Mouse (Mus musculus): ENCODE measurements around the gene Ankfy1. TPM values are rescaled to one million over a fixed set of nuclear protein-coding genes. Genes with fewer than 3 reads are reported as not detected.

Ankfy1 gene
- polyA plus RNA-seq (2016; fragmentation: Nextera tagmentation; extraction: Ambion mirVana), result 25.5 and 27.7 TPM in 2 replicates

DNA sequence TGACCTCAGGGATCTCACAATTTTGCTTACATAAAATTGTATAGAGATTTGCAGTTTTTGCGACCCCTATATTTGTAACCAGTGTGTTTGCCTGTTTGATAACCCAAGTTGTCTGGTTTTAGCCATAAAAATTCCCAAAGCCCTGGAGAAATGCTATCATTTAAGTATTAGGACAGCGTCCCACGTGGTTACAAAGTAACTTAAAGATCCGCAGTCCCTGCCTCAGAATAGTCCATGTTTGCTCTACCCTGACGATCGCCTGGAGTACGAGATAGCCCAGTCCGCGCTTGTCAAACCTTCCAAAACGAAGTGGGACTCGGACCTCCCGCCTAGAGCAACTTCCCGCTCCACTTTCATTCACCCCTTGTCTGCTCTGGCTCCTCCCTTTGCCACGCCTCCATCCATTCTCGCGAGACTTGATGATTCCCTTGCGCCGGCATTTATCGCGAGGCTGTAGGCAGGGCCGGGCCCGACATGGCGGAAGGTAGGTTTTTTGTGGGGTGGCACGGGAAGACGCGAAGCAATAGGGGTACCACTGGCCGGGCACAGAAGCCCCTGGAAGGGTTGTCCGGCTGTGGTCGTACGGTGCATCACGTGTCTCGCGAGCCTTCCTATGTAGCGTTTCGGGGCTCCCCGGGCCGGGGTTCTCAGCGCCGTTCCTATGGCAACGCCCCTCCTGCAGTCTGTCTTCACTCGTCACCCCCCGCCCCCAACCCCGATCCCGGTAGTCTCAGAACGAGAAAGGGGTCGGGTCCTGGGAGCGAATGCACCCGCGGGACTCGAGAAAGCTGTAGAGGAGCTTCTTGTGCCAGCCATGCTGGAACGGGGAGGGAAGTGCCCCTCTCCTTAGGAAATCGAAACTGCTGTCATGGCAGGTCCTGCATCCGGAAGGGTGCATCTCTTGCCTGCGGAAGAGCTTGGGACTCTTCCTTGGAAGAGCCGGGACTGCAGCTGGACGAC is at the start of gene Ankfy1:
Gene Ankfy1 (plus strand): TSS at position 456 of the 960 bp plus-strand sequence.
- no peaks in the 10 kb centered on the region for H3K9me3 ChIP-seq
- peak within 1 kb of the TSS; percentile 96 for H3K27ac ChIP-seq
- H3K4me3 ChIP-seq, result peak within 1 kb of the TSS; percentile 82
- WGBS, result under 1% methylated on average over 56 of the region's 56 CpGs
- H3K36me3 ChIP-seq (replicated peaks), result peaks cover 10% of the 10 kb centered on the region
- peaks cover 35% of the 10 kb centered on the region for H3K4me1 ChIP-seq
- peak; percentile 97 for DNase-seq (ENCODE audit: extremely low spot score, low spot score)
- H3K27me3 ChIP-seq (ENCODE audit: poor library complexity, severe bottlenecking), result no peaks in the 10 kb centered on the region

DNA sequence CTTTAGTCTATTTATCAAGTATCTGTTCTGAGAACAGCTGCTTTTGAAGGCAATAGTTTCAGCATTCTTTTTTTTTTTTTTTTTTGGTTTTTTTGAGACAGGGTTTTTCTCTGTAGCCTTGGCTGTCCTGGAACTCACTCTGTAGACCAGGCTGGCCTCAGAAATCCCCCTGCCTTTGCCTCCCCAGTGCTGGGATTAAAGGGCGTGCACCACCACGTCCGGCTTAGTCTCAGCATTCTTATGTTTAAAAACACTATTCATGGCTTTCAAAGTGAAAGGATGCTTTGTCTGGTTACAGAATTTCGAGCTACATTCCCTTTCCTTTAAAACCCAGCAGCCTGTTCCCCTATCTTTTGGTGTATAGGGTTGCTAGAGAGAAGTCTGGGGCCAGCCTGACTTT is 47.1 kb upstream of the Ankfy1 start:
- H3K27ac ChIP-seq, result no peak overlapping the region
- peaks cover 5% of the 10 kb centered on the region for H3K4me1 ChIP-seq
- H3K9me3 ChIP-seq, result peaks cover 8% of the 10 kb centered on the region; the same call in 1 of the 2 replicates
- H3K36me3 ChIP-seq (replicated peaks), result peaks cover 16% of the 10 kb centered on the region
- no peak for DNase-seq (ENCODE audit: extremely low spot score, low spot score)
- no peaks in the 10 kb centered on the region for H3K27me3 ChIP-seq (ENCODE audit: poor library complexity, severe bottlenecking)
- 17% methylated on average over 4 of the region's 4 CpGs for WGBS
- no peak overlapping the region for H3K4me3 ChIP-seq

DNA sequence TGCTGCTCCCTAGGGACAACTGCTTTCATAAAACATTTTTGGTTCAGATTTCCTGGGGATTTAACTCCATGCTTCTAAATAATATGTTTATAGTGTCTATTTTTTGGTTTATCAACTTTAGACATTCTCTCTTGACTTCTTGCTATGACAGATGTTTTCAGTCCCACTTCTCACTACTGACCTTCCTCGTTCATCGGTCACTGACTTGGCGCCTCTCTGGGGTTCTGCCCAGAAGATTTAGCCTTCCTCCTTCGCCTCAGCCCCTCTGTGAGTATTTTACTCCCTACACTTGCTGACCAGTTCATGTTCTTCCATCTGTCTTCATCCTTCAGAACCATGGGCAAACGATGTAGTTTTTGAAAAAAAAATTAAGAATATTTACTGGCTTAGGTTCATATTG is 44.4 kb upstream of the Ankfy1 start:
- Histone ChIP-seq H3K4me3 (no peak overlapping the region), H3K36me3 (replicated peaks) (peaks cover 11% of the 10 kb centered on the region), H3K27me3 (ENCODE audit: poor library complexity, severe bottlenecking) (no peaks in the 10 kb centered on the region), H3K27ac (no peak overlapping the region), H3K9me3 (peaks cover 8% of the 10 kb centered on the region; the same call in 1 of the 2 replicates), H3K4me1 (peaks cover 5% of the 10 kb centered on the region)
- 94% methylated on average over 5 of the region's 5 CpGs for WGBS
- DNase-seq (ENCODE audit: extremely low spot score, low spot score), result no peak

DNA sequence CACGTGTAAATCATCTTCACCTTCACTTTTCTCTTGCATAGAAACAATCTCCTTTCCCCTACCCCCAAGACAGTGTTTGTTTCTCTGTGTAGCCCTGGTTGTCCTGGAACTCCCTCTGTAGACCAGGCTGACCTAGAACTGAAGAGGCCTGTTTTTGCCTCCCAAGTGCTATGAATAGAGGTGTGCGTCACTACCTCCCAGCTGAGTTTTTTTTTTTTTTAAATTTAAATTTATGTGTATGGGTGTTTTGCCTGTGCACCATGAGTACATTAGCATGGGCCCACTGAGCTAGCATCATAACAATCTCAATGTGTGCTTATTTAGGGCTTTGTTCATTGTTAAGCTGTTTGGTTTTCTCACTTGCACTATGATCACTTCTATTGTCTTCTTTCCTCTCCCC is 39.5 kb upstream of the Ankfy1 start:
- Histone ChIP-seq H3K36me3 (replicated peaks) (peaks cover 2% of the 10 kb centered on the region; the same call in 1 of the 2 replicates), H3K27ac (no peak overlapping the region), H3K9me3 (peaks cover 2% of the 10 kb centered on the region; the same call in 1 of the 2 replicates), H3K4me3 (no peak overlapping the region), H3K27me3 (ENCODE audit: poor library complexity, severe bottlenecking) (no peaks in the 10 kb centered on the region), H3K4me1 (no peaks in the 10 kb centered on the region)
- no peak for DNase-seq (ENCODE audit: extremely low spot score, low spot score)
- 84% methylated on average over 2 of the region's 2 CpGs for WGBS

DNA sequence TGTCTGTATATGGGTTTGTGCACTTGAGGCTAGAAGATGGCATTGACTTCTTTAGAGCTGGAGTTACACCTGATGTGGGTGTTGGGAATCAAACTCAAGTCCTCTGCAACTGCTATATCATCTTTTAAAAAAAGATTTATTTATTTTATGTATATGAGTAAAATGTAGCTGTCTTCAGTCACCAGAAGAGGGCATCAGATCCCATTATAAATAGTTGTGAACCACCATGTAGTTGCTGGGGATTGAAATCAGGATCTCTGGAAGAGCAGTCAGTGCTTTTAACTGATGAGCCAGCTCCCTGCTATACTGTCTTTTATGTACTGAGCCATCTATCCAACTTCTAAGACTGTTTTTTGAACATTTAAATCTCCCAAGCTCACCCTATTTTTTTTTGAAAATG is 29.9 kb upstream of the Ankfy1 start:
- H3K27ac ChIP-seq, result no peak overlapping the region
- no peak for DNase-seq (ENCODE audit: extremely low spot score, low spot score)
- H3K27me3 ChIP-seq (ENCODE audit: poor library complexity, severe bottlenecking), result no peaks in the 10 kb centered on the region
- H3K36me3 ChIP-seq (replicated peaks), result peaks cover 9% of the 10 kb centered on the region
- H3K9me3 ChIP-seq, result peaks cover 8% of the 10 kb centered on the region; the same call in 1 of the 2 replicates
- H3K4me1 ChIP-seq, result no peaks in the 10 kb centered on the region
- no peak overlapping the region for H3K4me3 ChIP-seq

DNA sequence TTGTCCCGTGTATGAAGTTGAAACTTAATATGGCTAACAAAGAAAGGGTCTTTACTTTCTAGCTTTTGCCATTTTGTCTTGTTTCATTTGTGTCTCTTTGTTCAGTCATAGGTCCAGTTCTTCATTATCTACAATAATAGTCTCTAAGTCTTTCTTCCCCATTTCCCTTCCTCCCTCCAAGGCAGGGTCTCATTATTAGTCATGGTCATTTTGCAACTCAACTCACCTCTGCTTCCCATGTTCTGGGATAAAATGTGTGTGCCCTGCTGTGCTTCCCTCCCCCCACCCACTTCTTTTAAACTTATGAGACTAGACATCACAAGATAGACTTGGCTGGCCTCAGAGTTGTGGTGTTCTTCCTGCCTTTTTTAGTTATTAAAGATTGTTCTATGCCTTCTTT is 29.4 kb upstream of the Ankfy1 start:
- H3K4me1 ChIP-seq, result no peaks in the 10 kb centered on the region
- no peak overlapping the region for H3K4me3 ChIP-seq
- H3K9me3 ChIP-seq, result peaks cover 6% of the 10 kb centered on the region; the same call in 1 of the 2 replicates
- no peak for DNase-seq (ENCODE audit: extremely low spot score, low spot score)
- 94% methylated on average over 1 of the region's 1 CpGs for WGBS
- H3K36me3 ChIP-seq (replicated peaks), result peaks cover 7% of the 10 kb centered on the region
- H3K27me3 ChIP-seq (ENCODE audit: poor library complexity, severe bottlenecking), result no peaks in the 10 kb centered on the region
- H3K27ac ChIP-seq, result no peak overlapping the region

DNA sequence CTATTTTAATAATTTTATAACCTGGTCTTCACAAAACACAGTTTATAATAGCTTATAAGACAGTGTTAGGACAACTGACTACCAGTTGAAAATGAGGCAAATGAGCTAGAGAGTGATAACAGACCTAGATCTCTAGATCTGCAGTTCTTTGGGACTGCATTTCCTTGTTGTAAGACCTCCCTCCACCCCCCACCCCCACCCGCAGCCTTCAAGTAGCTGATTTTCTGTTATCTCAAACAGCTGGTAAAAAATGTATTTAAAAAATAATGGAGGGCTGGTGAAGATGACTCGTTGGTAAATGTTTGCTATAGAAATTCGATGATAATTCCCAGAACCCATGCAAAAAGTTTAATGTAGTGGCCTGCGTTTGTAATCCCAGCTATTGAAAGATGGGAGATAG is 25.2 kb upstream of the Ankfy1 start:
- WGBS, result 94% methylated on average over 4 of the region's 4 CpGs

DNA sequence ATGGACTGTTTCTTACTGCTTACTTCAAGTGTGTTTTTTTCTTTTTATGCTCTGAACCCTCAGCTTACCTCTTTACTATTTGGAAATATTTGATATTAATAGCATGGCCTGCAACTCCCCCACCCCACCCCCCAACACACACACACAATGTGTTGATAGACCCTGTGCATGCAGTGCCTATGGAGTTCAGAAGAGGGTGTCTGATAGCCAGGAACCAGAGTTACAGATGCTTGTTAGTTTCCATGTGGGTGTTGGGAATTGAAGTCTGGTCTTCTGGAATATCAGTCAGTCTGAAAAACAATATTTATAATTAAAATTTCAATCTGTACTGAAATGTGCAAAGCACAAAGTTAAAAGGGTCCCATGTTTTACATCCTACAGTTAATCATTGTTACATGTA is 19.2 kb upstream of the Ankfy1 start:
- H3K27ac ChIP-seq, result no peak overlapping the region
- DNase-seq (ENCODE audit: extremely low spot score, low spot score), result no peak
- H3K9me3 ChIP-seq, result peaks cover 5% of the 10 kb centered on the region; the same call in 1 of the 2 replicates
- H3K4me1 ChIP-seq, result no peaks in the 10 kb centered on the region
- H3K36me3 ChIP-seq (replicated peaks), result peaks cover 31% of the 10 kb centered on the region
- no peaks in the 10 kb centered on the region for H3K27me3 ChIP-seq (ENCODE audit: poor library complexity, severe bottlenecking)
- H3K4me3 ChIP-seq, result no peak overlapping the region

More for the DNA sequence above, 25.2 kb upstream of the Ankfy1 start:
- Histone ChIP-seq H3K27me3 (ENCODE audit: poor library complexity, severe bottlenecking) (no peaks in the 10 kb centered on the region), H3K36me3 (replicated peaks) (peaks cover 30% of the 10 kb centered on the region), H3K4me3 (no peak overlapping the region), H3K9me3 (peaks cover 5% of the 10 kb centered on the region; the same call in 1 of the 2 replicates), H3K4me1 (no peaks in the 10 kb centered on the region), H3K27ac (no peak overlapping the region)
- no peak for DNase-seq (ENCODE audit: extremely low spot score, low spot score)

DNA sequence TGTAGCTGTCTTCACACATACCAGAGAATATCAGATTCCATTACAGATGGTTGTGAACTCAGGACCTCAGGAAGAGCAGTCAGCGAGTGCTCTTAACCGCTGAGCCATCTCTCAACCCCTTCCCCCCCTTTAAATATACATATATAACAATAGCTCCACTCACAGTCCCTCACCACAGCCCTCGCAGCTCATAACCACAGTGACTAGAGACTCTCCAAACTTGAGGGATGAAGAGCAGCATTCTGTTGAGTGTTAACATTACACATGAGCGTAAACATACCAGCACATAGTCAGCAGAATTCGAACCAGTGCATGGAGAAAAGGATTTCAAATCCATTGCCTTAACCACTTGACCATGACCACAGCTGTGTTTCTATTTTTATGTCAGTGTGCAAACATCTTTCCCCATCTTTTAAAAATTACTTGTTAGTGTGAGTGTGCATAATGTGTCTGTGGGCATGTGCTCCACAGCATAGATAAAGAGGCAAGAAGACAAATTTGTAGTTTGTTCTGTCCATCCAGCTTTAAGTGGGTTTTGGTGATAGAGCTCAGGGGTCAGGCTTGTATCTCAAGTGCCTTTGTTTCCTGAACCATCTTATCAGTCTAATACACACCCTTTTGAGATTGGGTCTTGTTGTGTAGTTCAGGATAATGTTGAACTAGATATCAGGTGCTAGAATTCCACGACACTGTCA is 18.4 kb upstream of the Ankfy1 start:
- no peak for DNase-seq (ENCODE audit: extremely low spot score, low spot score)
- Histone ChIP-seq H3K27ac (no peak overlapping the region), H3K27me3 (ENCODE audit: poor library complexity, severe bottlenecking) (no peaks in the 10 kb centered on the region), H3K36me3 (replicated peaks) (peaks cover 26% of the 10 kb centered on the region), H3K9me3 (peaks cover 5% of the 10 kb centered on the region; the same call in 1 of the 2 replicates), H3K4me3 (no peak overlapping the region), H3K4me1 (no peaks in the 10 kb centered on the region)
- 91% methylated on average over 6 of the region's 6 CpGs for WGBS

DNA sequence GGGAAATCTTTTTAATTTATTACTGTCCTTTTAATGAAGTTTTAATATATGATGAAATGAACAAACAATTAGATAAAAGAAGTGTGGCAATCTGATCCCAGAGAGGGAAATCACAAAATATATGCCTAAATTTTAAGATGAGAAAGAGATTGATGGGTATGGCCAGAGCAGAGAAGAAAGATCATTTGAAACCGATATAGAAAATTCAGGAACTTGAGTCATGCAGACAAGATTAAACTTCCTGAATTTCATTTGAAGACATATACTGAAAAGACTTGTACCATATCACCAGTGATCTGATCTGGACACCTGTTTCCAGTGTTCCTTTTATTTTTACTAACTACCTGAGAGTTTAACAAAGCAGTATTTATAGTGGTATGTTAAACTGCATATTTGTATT is 17.4 kb upstream of the Ankfy1 start:
- WGBS, result 98% methylated on average over 1 of the region's 1 CpGs
- Histone ChIP-seq H3K4me3 (no peak overlapping the region), H3K4me1 (no peaks in the 10 kb centered on the region), H3K27me3 (ENCODE audit: poor library complexity, severe bottlenecking) (no peaks in the 10 kb centered on the region), H3K36me3 (replicated peaks) (peaks cover 16% of the 10 kb centered on the region), H3K9me3 (peaks cover 5% of the 10 kb centered on the region; the same call in 1 of the 2 replicates), H3K27ac (no peak overlapping the region)
- no peak for DNase-seq (ENCODE audit: extremely low spot score, low spot score)

DNA sequence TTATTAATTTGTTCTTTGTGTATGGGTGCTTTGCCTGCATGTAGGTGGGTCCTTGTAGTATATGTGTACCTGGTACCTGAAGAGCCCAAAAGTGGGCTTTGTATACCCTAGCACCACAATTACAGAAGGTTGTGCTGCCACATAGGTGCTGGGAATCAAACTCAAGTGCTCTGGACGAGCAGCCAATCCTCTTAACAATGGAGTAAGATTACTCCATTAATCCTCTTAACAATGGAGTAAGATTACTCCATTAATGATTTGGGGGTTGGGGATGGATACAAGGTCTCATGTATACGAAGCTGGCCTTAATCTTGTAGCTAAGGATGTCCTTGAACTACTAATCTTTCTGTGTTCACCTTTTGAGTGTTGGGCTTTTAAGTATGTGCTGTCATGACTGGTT is 14.5 kb upstream of the Ankfy1 start:
- H3K4me3 ChIP-seq, result no peak overlapping the region
- peaks cover 12% of the 10 kb centered on the region for H3K36me3 ChIP-seq (replicated peaks)
- DNase-seq (ENCODE audit: extremely low spot score, low spot score), result no peak
- no peak overlapping the region for H3K27ac ChIP-seq
- no peaks in the 10 kb centered on the region for H3K9me3 ChIP-seq
- H3K4me1 ChIP-seq, result no peaks in the 10 kb centered on the region
- no peaks in the 10 kb centered on the region for H3K27me3 ChIP-seq (ENCODE audit: poor library complexity, severe bottlenecking)
- 59% methylated on average over 2 of the region's 2 CpGs for WGBS

DNA sequence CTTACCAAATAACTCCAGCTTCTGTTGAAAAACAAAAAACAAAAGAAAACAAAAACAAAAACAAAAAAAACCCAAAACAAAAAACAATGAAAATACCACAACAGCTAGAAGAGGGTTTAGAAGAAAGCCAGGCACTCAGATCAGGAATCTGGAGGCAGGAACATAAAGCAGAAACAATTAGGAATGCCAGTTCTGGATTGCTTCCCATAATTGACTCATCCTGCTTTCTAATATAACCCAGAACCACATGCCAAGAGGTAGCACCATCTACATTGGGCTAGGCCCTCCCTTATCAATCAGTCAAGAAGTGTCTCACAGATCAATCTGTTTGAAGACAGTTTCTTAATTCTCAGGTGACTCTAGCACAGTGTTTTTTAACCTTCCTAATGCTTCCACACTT is 9.1 kb upstream of the Ankfy1 start:
- Histone ChIP-seq H3K27me3 (ENCODE audit: poor library complexity, severe bottlenecking) (no peaks in the 10 kb centered on the region), H3K27ac (no peak overlapping the region), H3K9me3 (no peaks in the 10 kb centered on the region), H3K4me3 (no peak overlapping the region), H3K36me3 (replicated peaks) (peaks cover 44% of the 10 kb centered on the region), H3K4me1 (no peaks in the 10 kb centered on the region)
- DNase-seq (ENCODE audit: extremely low spot score, low spot score), result no peak

DNA sequence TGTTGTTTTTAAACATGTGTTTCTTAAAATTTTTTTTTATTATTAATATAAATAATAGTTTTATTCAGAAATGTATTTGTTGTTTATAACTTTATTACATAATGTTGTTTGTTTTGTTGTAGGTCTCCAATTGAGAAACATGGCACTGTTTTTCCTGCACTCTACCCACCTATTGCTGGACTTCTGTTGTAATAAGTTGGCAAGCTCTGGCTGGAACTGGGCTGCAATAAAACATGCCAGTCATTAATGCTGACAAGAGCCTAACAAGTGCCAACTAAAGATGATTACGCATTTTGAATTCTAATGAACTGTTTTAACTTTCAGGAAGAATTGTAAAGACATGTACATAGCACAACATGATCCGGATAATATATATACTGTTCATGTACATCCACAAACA is 6.4 kb upstream of the Ankfy1 start:
- Histone ChIP-seq H3K36me3 (replicated peaks) (peaks cover 47% of the 10 kb centered on the region), H3K27me3 (ENCODE audit: poor library complexity, severe bottlenecking) (no peaks in the 10 kb centered on the region), H3K27ac (no peak overlapping the region), H3K9me3 (no peaks in the 10 kb centered on the region), H3K4me3 (no peak overlapping the region), H3K4me1 (peaks cover 10% of the 10 kb centered on the region)
- no peak for DNase-seq (ENCODE audit: extremely low spot score, low spot score)
- 97% methylated on average over 2 of the region's 2 CpGs for WGBS

Data from forebrain, embryonic 10.5 days (tissue).